Mouse (Mus musculus): ENCODE results near the gene Zgpat. TPM values are rescaled to one million over a fixed set of nuclear protein-coding genes. Genes with fewer than 3 reads are reported as not detected.

Zgpat gene
- polyA plus RNA-seq, 1 experiment from 2014 or later: 81.9 TPM

GRCm38 (mm10) chr2:181410760-181411473, 46.2 kb downstream of the Zgpat start:
- H3K9me3 ChIP-seq (replicated peaks): no peaks in the 10 kb centered on the region
- 31% methylated on average over 4 of the region's 4 CpGs for WGBS
- H3K36me3 ChIP-seq: 0 out of 2 replicates have a peak, but pooled peaks cover 6% of the 10 kb centered on the region
- H3K4me1 ChIP-seq: peaks cover 11% of the 10 kb centered on the region; the same call in 1 of the 2 replicates
- H3K4me3 ChIP-seq (replicated peaks): no peak overlapping the region
- H3K27me3 ChIP-seq (replicated peaks): no peaks in the 10 kb centered on the region
- H3K4me2 ChIP-seq: no peak overlapping the region
- peak overlapping the region; percentile 30; the same call in 1 of the 2 replicates for H3K27ac ChIP-seq (replicated peaks)
- peak; percentile 50; the same call in 1 of the 2 replicates for ATAC-seq (ENCODE audit: low FRiP score)
- H3K9ac ChIP-seq (replicated peaks): no peak overlapping the region

DNA sequence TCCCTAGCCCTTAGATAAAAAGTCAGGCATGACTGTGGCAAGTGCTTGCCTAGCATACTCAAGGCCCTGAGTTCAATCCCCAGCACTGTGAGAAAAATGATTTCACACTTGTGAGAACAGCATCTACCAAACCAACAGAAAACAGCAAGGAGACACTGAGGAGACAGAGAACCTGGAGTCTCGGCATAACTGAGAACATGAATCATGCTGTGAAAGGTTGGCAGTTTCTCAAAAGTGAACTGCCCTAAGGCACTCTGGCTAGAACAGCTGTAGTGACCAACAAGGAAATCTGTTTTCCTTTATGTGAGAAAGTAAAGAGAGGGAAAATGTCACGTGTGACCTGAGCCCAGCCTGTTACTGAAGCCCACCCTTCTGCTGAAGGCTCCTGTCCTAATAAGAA, 48.4 kb downstream of the Zgpat start:
- no peak overlapping the region for H3K4me3 ChIP-seq (replicated peaks)
- H3K9me3 ChIP-seq (replicated peaks): no peaks in the 10 kb centered on the region
- H3K27ac ChIP-seq (replicated peaks): no peak overlapping the region
- WGBS: 34% methylated on average over 2 of the region's 2 CpGs
- no peaks in the 10 kb centered on the region for H3K36me3 ChIP-seq
- no peak for ATAC-seq (ENCODE audit: low FRiP score)
- no peak overlapping the region for H3K9ac ChIP-seq (replicated peaks)
- no peak overlapping the region for H3K4me2 ChIP-seq
- no peaks in the 10 kb centered on the region for H3K27me3 ChIP-seq (replicated peaks)
- peaks cover 11% of the 10 kb centered on the region; the same call in 1 of the 2 replicates for H3K4me1 ChIP-seq

- no peak for ATAC-seq (ENCODE audit: low FRiP score)
- no peak overlapping the region for H3K4me2 ChIP-seq
- no peak overlapping the region for H3K9ac ChIP-seq (replicated peaks)
- no peak overlapping the region for H3K4me3 ChIP-seq (replicated peaks)
- no peaks in the 10 kb centered on the region for H3K27me3 ChIP-seq (replicated peaks)
- H3K36me3 ChIP-seq: no peaks in the 10 kb centered on the region
- no peak overlapping the region for H3K27ac ChIP-seq (replicated peaks)
- peaks cover 7% of the 10 kb centered on the region; the same call in 1 of the 2 replicates for H3K4me1 ChIP-seq
- no peaks in the 10 kb centered on the region for H3K9me3 ChIP-seq (replicated peaks)
- 65% methylated on average over 3 of the region's 3 CpGs for WGBS
These were observed 51.2 kb downstream of the Zgpat start for GRCm38 (mm10) chr2:181415945-181416344.

- WGBS: 86% methylated on average over 7 of the region's 7 CpGs
- H3K4me1 ChIP-seq: no peaks in the 10 kb centered on the region
- no peak overlapping the region for H3K27ac ChIP-seq (replicated peaks)
- no peak overlapping the region for H3K4me3 ChIP-seq (replicated peaks)
- H3K27me3 ChIP-seq (replicated peaks): no peaks in the 10 kb centered on the region
- H3K9ac ChIP-seq (replicated peaks): no peak overlapping the region
- ATAC-seq (ENCODE audit: low FRiP score): no peak
- H3K36me3 ChIP-seq: peaks cover 18% of the 10 kb centered on the region
- no peaks in the 10 kb centered on the region for H3K9me3 ChIP-seq (replicated peaks)
- no peak overlapping the region for H3K4me2 ChIP-seq
These were observed 54.6 kb downstream of the Zgpat start for GRCm38 (mm10) chr2:181419359-181419758.

DNA sequence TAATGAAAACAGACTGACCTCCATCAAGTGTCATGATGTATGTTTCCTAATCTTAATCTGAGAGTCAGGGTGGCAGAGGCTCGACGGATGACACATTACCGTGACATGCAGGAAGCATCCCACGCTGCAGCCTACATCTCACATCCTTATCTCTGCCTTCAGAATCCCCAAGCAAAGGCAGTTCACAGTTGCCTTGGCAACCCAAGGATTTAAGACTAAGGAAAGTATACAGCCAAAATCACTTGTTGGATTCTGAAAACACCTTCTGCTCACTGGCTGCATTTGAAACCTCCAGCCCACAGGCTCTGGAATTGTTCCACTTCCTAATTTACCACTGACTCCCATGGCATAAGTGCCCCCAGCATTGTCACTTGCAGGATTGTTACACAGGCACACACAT, 55.7 kb downstream of the Zgpat start:
- Histone ChIP-seq H3K4me2 (no peak overlapping the region), H3K4me1 (no peaks in the 10 kb centered on the region), H3K27me3 (replicated peaks) (no peaks in the 10 kb centered on the region), H3K4me3 (replicated peaks) (no peak overlapping the region), H3K36me3 (peaks cover 18% of the 10 kb centered on the region), H3K9ac (replicated peaks) (no peak overlapping the region), H3K27ac (replicated peaks) (no peak overlapping the region), H3K9me3 (replicated peaks) (no peaks in the 10 kb centered on the region)
- WGBS: 84% methylated on average over 4 of the region's 4 CpGs
- ATAC-seq (ENCODE audit: low FRiP score): no peak

GRCm38 (mm10) chr2:181420903-181421638, 56.3 kb downstream of the Zgpat start:
- Histone ChIP-seq H3K4me2 (no peak overlapping the region), H3K4me3 (replicated peaks) (no peak overlapping the region), H3K9me3 (replicated peaks) (no peaks in the 10 kb centered on the region), H3K27me3 (replicated peaks) (no peaks in the 10 kb centered on the region), H3K4me1 (no peaks in the 10 kb centered on the region), H3K36me3 (peaks cover 18% of the 10 kb centered on the region), H3K27ac (replicated peaks) (no peak overlapping the region), H3K9ac (replicated peaks) (no peak overlapping the region)
- 78% methylated on average over 4 of the region's 4 CpGs for WGBS
- no peak for ATAC-seq (ENCODE audit: low FRiP score)

- no peak for ATAC-seq (ENCODE audit: low FRiP score)
- Histone ChIP-seq H3K9ac (replicated peaks) (no peak overlapping the region), H3K9me3 (replicated peaks) (no peaks in the 10 kb centered on the region), H3K4me1 (no peaks in the 10 kb centered on the region), H3K27ac (replicated peaks) (no peak overlapping the region), H3K4me3 (replicated peaks) (no peak overlapping the region), H3K36me3 (peaks cover 18% of the 10 kb centered on the region), H3K27me3 (replicated peaks) (no peaks in the 10 kb centered on the region), H3K4me2 (no peak overlapping the region)
- WGBS: 94% methylated on average over 9 of the region's 9 CpGs
These were observed 59.1 kb downstream of the Zgpat start for GRCm38 (mm10) chr2:181423834-181424233.

Other genes with a start within 250 kb of the Zgpat start
- gene Kcnq2, start 229.6 kb upstream of the Zgpat start, polyA plus RNA-seq (2015; fragmentation: Nextera tagmentation; extraction: Ambion mirVana): 36.9 and 45.8 TPM in 2 replicates
- 15.4 and 16.8 TPM in 2 replicates for gene Eef1a2, start 207.9 kb upstream of the Zgpat start, polyA plus RNA-seq (2015; fragmentation: Nextera tagmentation; extraction: Ambion mirVana)
- gene Ppdpf, start 177.7 kb upstream of the Zgpat start, polyA plus RNA-seq (2015; fragmentation: Nextera tagmentation; extraction: Ambion mirVana): 361 and 401 TPM in 2 replicates
- gene Ptk6, start 162.1 kb upstream of the Zgpat start, polyA plus RNA-seq (2015; fragmentation: Nextera tagmentation; extraction: Ambion mirVana): 0.05 TPM in 1 of 2 replicates, not detected in the other
- gene Srms, start 151.7 kb upstream of the Zgpat start, polyA plus RNA-seq (2015; fragmentation: Nextera tagmentation; extraction: Ambion mirVana): 0.17 and 0.36 TPM in 2 replicates
- 0.20 and 0.22 TPM in 2 replicates for gene Fndc11, start 144.9 kb upstream of the Zgpat start, polyA plus RNA-seq (2015; fragmentation: Nextera tagmentation; extraction: Ambion mirVana)
- gene Helz2, start 122.9 kb upstream of the Zgpat start, polyA plus RNA-seq (2015; fragmentation: Nextera tagmentation; extraction: Ambion mirVana): 0.37 and 0.91 TPM in 2 replicates
- 13.9 and 14.6 TPM in 2 replicates for gene Gmeb2, start 76.9 kb upstream of the Zgpat start, polyA plus RNA-seq (2015; fragmentation: Nextera tagmentation; extraction: Ambion mirVana)
- 1,381 and 1,726 TPM in 2 replicates for gene Stmn3, start 50.4 kb upstream of the Zgpat start, polyA plus RNA-seq (2015; fragmentation: Nextera tagmentation; extraction: Ambion mirVana)
- 37.3 and 39.4 TPM in 2 replicates for gene Rtel1, start 45.2 kb upstream of the Zgpat start, polyA plus RNA-seq (2015; fragmentation: Nextera tagmentation; extraction: Ambion mirVana)
- 83.5 and 83.7 TPM in 2 replicates for gene Arfrp1, start 476 bp downstream of the Zgpat start, polyA plus RNA-seq (2015; fragmentation: Nextera tagmentation; extraction: Ambion mirVana)
- gene Lime1, start 15.2 kb downstream of the Zgpat start, polyA plus RNA-seq (2015; fragmentation: Nextera tagmentation; extraction: Ambion mirVana): 44.8 and 52.5 TPM in 2 replicates
- gene Zbtb46, start 94.5 kb downstream of the Zgpat start, polyA plus RNA-seq (2015; fragmentation: Nextera tagmentation; extraction: Ambion mirVana): 18.5 and 19.7 TPM in 2 replicates
- gene Abhd16b, start 128.3 kb downstream of the Zgpat start, polyA plus RNA-seq (2015; fragmentation: Nextera tagmentation; extraction: Ambion mirVana): 0.12 and 0.13 TPM in 2 replicates
- 112 and 113 TPM in 2 replicates for gene Tpd52l2, start 132.2 kb downstream of the Zgpat start, polyA plus RNA-seq (2015; fragmentation: Nextera tagmentation; extraction: Ambion mirVana)
- gene Dnajc5, start 155.6 kb downstream of the Zgpat start, polyA plus RNA-seq (2015; fragmentation: Nextera tagmentation; extraction: Ambion mirVana): 242 and 263 TPM in 2 replicates
- 65.6 and 66.7 TPM in 2 replicates for gene Uckl1, start 220.0 kb downstream of the Zgpat start, polyA plus RNA-seq (2015; fragmentation: Nextera tagmentation; extraction: Ambion mirVana)
- 58.2 and 61.1 TPM in 2 replicates for gene Prpf6, start 226.9 kb downstream of the Zgpat start, polyA plus RNA-seq (2015; fragmentation: Nextera tagmentation; extraction: Ambion mirVana)
- gene Zfp512b, start 227.9 kb downstream of the Zgpat start, polyA plus RNA-seq (2015; fragmentation: Nextera tagmentation; extraction: Ambion mirVana): 68.1 and 87.0 TPM in 2 replicates
- gene Samd10, start 234.3 kb downstream of the Zgpat start, polyA plus RNA-seq (2015; fragmentation: Nextera tagmentation; extraction: Ambion mirVana): 164 and 191 TPM in 2 replicates

Measured in neural tube, embryonic 15.5 days (tissue).